Mouse (Mus musculus) telencephalon, adult 2 months (tissue): ENCODE data around the gene Il10rb.

Experiments used
- DNase-seq: peaks from one replicate; pipeline ENCODE4 v3.0.0-alpha.2; 2011; ENCODE audit warnings: low read depth, low spot score

Il10rb gene

DNA sequence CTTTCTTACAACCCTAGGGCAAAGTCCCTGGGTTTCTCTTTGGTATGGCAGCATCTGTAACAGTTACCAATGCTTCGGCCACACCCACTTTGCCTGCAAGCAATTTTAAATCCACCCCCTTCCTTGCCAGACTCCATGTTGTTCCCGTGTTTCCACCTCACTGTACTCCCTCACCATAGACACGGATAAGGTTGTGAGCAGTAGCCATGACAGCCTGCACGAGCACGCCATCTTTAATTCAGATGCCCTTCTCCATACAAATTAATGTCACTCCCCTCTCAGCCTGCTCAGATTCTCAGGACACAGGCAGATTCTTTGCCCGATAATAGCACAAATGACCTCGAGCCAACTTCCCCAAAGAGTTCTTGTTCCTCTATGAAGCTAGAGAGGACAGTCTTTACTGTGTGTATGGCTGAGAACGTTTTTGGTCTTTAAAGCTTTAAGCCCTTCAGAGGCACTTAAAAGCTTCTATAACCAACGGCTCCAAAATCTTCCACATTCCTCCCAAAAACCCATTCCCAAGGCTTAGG lies 23.6 kb upstream of the Il10rb start:
- no peak for DNase-seq

- no peak for DNase-seq
These were observed 21.7 kb upstream of the Il10rb start for GRCm38 (mm10) chr16:91384221-91384620.

- no peak for DNase-seq
These were observed 20.3 kb upstream of the Il10rb start for GRCm38 (mm10) chr16:91385621-91386020.

DNA sequence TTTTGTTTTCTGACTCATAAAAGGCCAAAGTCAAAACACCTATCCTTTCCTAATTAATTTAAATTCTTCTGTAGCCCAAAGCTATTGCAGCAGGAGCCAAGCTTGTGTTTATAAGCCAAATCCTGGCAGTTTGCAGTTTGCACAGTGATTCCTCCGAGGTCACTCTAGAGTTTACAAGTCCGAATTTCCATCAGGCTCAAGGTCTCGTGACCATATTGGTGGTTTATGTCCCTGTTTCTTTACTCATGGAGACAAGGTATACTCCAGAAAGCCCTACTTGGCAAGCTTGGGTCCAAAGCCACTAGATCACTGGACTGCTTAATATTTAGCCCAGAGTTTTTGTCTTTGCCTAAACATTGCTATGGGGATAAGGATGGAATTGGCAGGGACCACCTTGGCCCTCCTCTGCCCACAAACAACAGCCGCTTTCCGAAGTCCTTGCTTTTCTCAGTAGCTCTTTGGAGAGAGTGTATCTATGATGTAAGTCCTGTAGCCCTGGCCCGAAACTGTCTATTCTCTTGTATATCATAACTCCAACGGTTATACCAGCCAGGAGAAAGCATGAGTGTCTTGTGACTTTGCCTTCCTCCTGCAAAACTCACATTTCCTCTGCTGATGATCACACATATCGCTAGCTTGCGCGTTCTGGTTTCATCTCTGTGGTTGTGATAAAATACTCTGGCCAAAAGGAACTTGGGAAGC lies 19.4 kb upstream of the Il10rb start:
- DNase-seq, result no peak

GRCm38 (mm10) chr16:91387121-91387486 lies 18.9 kb upstream of the Il10rb start:
- no peak for DNase-seq

GRCm38 (mm10) chr16:91390100-91390499 lies 15.9 kb upstream of the Il10rb start:
- DNase-seq, result no peak

- DNase-seq, result no peak
These were observed 14.5 kb upstream of the Il10rb start, which contains the start of gene Gm21970 for GRCm38 (mm10) chr16:91391421-91391820. Gene Gm21970 (plus strand): TSS chr16:91391721.

DNA sequence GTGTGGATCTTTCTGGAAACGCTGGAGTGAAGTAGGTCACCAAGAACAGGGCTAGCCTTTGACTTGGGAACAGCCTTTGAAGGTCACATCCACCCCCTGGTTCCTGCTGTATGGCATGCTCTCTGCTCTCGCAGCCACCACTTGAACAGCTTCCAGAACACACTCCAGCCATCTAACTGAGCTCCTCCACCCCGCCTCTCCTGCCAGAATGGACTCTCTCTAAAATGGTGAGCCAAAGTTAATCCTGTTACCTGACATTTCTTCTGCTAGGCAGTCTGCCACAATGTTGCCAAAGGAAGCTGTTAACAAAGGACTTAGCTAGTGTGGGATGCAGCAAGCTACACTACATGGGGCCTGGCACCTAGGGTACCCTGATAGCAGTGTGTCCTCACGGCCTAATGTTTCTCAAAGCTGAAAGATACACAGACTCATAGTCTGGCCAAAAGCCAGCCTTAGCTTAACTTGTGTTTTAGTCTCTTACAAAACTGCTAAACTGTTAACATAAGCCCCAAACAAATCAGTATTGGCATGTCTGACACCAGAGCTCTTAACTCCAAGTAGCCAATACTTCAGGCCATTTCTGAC lies 11.0 kb upstream of the Il10rb start:
- DNase-seq, result no peak

DNA sequence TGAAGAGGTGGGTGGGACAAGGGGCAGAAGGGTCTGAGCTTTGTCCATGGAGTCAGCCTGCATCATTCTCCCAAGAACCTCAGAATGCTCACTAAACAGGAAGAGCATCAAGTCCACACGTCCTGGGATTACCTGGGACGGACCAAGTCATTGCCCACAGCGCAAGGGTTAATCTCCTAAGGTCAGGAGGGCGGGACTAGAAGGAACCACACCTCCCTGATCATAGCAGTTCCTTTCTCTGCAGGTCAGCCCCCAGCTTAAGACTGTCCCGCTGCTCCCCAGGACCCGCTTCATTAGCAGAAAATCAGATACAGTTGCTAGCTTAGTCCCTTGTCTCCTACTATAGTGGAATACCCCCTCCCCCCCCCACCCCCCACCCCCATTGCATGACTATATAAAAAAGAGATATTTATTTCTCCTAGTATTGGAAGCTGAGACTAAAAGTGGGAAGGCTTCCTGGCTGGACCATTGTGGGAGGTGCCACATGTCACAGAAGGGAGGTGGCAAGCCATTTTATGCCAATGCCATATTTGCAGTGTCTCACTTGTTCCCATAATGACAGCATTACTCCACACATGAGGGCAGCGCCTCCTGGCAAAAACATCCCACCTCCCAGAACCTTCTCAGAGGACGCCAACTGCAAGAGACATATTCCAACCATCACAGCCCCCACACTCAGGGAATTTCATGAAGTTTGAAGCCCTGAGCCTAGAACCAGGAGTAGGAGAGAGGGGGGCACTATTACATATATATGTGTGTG lies 10.2 kb upstream of the Il10rb start:
- no peak for DNase-seq

GRCm38 (mm10) chr16:91396844-91397537 lies 9.0 kb upstream of the Il10rb start:
- DNase-seq, result no peak

DNA sequence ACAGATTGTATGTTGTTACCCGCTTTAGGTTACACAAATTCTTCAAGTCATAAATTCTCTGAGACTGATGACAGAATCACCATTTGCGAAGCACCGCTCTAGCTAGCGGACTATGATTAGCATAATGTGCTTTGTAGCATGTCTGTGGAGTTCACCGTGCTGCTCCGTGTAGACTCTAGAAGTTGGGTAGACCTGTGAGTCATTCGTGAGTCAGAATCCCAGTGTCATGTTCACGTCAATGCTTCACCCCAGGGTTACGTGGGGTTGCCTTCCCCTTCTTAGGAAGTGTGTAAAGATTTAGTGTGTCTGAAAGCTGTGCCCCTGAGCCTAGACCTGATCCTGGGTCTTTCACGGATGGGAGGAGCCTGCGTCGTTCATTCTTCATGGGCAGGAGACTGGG lies 7.9 kb upstream of the Il10rb start:
- no peak for DNase-seq

DNA sequence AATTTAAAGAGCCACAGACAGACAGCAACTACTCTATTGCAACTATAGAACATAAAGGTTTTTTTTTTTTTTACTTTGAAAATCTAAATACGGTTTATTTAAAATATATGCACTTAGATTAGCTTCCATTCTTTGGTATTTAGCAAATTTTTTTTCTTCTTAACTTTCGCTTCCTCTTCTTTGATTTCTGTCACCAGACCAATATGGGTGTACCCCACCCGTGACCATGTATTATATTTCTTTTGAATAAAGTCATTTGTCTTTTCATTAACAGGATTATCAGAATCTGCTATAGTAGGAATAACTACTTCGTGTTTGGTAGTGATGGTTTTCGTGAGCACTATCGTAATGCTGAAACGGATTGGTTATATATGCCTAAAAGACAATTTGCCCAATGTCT lies 7.0 kb upstream of the Il10rb start:
- no peak for DNase-seq

DNA sequence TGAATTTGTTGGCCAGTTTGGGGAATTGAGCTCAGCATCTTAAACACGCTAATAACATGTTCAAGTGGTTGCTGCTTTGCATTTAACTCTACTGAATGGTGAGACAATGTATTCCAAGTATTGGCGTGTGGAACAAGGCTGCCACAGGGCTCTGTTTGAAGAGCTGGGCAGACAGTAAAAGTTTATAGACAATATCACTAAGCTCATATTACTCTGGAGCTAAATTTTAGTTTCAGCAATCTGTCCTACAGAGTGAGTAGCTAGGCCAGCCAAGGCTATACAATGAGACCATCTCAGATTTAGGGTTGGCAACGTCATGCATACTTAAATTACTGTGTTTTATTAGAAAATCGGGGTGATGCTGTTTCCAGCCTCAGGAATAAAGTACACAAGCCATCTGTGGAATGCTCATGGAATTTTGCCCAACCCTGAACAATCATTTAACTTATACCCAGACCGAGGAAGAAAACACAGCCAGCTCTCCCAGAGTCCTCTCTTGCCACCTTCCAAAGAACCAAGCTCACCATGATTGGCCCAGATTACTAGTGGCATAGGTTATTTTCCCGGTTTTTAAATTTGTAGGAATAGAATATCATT lies 4.3 kb upstream of the Il10rb start:
- DNase-seq, result no peak

DNA sequence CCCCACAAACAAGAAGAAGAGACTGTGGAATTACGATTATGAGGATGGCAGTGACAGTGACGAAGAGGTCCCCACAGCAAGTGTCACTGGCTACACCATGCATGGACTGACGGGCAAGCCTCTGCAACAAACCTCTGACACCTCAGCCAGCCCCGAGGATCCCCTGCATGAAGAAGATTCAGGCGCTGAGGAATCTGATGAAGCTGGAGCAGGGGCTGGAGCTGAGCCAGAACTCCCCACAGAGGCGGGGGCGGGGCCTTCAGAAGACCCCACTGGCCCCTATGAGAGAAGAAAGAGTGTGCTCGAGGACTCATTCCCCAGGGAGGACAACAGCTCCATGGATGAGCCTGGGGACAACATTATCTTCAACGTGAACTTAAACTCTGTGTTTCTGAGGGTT lies 2.2 kb upstream of the Il10rb start:
- DNase-seq, result no peak

GRCm38 (mm10) chr16:91404187-91404586 lies 1.8 kb upstream of the Il10rb start:
- DNase-seq, result no peak

- no peak for DNase-seq
These were observed 961 bp upstream of the Il10rb start for GRCm38 (mm10) chr16:91404828-91405577.

GRCm38 (mm10) chr16:91406585-91407220 lies 739 bp downstream of the Il10rb start:
- DNase-seq, result no peak

DNA sequence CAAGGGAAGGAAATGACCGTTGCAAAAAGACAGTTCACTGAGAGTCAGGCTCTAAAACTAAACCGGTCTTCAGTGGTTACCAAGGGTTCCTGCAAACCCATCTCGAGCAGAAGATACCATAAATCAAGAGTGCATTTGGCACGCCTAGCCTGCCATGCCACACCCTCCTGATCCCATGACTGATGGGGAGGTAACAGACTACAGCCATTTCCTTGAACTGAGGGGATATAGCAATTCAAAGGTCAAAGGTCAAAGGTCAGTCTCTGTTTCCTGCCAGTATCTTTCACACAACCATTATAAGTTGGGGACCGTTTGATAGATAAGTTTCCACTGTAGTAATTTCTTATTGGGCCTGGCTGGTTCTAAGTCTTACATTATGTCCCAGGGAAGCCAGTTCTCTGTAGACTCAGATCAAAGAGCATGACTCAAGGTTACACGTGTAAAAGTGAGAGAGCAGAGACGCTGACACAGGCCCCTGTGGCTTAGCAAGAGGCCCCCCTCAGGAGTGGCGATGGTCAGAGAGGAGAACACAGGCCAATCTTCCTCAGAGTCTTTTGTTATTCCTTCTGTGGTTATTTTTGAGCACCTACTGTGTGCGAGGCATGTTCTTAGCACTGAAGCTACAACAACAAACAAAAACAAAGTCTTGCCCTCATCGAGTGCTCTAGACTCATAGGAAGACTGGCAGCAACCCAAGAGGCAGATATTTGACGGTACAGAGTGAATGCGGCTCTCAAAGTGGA lies 7.3 kb downstream of the Il10rb start:
- DNase-seq, result no peak

DNA sequence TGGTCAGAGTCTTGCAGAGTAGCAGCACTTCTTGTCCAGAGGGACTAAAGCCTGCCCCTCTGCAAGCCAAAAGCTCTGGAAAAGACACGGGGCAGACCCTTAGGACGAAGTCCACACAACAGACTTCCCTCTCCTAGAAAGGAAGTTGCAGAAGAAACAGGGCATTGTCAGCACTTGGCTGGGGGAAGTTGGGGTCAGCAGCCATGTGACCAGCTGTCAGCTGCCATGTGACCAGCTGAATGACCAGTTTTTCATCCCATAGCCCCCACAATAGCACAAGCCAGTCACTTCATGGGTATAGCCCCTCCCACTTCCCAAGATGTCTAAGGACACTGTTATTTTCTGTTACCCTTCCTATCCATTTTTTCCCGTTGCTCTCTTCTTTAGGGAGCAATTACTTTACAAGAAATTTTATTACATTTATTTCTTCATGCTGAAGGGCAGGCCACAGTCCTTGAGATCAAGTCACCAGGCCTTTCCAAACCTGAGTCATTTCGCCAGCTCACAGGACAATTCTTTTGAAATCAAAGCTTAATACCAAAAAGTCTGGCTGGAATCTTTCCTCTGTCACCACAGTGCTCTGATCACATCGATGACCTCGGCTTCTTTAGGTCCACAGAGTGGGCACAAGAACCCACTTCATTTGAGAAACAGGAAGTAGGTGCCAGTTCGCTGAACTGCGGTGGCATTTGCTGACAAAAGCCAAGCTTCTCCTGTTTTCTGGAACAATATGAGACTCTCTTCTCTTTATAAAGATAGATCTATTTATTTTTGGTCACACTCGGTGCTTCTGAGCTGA lies 9.6 kb downstream of the Il10rb start:
- no peak for DNase-seq
